Mouse (Mus musculus): Measurements from ENCODE around the gene Tsku.

GRCm38 (mm10) chr7:98323288-98324019 lies 37.7 kb downstream of the Tsku start:
- TF ChIP-seq CTCF (IDR thresholded peaks at IDR 0.05; ENCODE audit: extremely low read depth, insufficient read depth, low read length) (no peak), POLR2A (IDR thresholded peaks at IDR 0.05; ENCODE audit: extremely low read depth, insufficient read depth, low read length) (no peak)

Data from cortical plate, adult 2 months (tissue).